Mouse (Mus musculus) embryonic fibroblast, embryonic 13.5 days (primary cell): ENCODE data around the gene Egfem1.

Source experiments
- CTCF ChIP-seq: IDR thresholded peaks from 2 replicates; pipeline ENCODE4 v1.5.1; 2011; ENCODE audit warnings: mild to moderate bottlenecking, control low read depth, low read length, moderate library complexity, borderline replicate concordance; ENCODE audit not compliant: insufficient read depth
- POLR2A ChIP-seq: IDR thresholded peaks from 2 replicates; pipeline ENCODE4 v1.6.1; 2011; ENCODE audit warnings: low read depth, mild to moderate bottlenecking, control low read depth, low read length, moderate library complexity

DNA sequence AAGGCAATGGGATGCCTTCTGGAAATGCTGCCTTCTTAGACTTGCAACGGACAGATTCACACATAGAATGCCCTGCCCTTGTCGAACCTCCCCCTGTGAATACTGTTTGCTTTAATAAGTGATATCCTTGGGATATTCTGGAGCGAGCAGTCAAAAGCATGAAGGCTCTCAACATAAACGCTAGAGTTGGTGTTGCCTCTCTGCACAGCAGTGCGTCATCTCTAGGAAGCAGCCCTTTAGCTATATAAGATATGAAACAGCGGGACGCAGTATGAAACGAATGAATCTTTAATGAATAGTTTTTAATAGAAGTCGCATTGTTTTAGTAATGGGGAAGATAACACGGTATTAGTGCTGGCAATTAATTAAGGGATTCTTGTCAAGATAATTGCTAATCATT is 101.2 kb downstream of the Egfem1 start:
- TF ChIP-seq POLR2A (no peak), CTCF (no peak)
